Mouse (Mus musculus) WW6 (cell line): ENCODE results near the gene Zap70.
A peak's percentile ranks its signal among the peaks of the same experiment; 100 is the strongest.
"Not testable (repeated sequence)": the region's sequence is repeated elsewhere in the genome, so short reads cannot be mapped to it uniquely, and the experiment has no call there.

Experiments used
- DNase-seq: peaks from one replicate; pipeline ENCODE4 v3.0.0-alpha.2; 2013; ENCODE audit warnings: low read depth, low spot score

The Zap70 gene

DNA sequence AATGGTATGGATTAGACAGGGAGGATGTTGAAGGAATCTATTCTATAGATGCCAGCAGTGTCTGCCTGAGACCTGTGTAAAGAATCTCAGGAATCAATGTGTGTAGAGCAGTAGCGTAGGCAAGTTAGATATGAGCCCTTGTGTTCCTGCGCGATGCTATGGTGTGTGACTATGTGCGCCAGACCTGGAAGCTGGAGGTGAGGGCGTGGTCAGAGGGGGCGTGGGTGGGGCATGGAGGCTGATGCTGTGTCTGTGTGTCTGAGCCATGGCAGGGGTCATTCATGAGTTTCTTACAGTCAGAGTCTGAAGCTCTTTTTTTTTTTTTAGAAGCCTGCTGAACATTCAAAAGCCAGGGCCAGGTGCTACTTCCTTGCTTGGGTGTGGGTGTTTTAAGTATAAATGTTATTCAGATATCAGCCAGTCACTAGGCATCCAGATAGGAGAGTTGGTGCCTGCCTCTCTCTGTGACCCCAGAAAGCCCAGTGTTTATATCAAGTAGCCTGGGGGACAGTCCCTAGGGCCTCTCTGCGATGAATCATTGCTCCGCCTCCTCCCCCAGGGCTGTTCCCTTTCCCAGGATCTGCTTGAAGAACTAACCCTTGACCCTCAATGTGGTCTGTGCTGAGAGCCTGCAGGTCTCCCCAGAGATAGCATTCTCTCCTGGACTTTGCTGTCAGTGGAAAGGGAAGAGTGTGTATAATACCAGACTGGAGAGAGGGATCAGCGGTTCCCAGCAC is 10.8 kb downstream of the Zap70 start:
- no peak for DNase-seq

DNA sequence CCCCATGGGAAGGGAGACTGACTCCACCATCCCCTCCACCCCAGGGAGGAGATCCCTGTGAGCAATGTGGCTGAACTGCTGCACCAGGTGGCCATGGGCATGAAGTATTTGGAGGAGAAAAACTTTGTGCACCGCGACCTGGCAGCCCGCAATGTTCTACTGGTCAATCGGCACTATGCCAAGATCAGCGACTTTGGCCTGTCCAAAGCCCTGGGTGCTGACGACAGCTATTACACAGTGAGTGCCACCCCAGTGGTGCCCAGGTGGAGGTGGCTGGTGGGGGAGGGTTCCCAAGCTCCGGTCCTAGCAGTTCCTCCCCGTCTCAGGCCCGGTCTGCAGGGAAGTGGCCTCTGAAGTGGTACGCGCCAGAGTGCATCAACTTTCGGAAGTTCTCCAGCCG is 19.2 kb downstream of the Zap70 start:
- DNase-seq: no peak

DNA sequence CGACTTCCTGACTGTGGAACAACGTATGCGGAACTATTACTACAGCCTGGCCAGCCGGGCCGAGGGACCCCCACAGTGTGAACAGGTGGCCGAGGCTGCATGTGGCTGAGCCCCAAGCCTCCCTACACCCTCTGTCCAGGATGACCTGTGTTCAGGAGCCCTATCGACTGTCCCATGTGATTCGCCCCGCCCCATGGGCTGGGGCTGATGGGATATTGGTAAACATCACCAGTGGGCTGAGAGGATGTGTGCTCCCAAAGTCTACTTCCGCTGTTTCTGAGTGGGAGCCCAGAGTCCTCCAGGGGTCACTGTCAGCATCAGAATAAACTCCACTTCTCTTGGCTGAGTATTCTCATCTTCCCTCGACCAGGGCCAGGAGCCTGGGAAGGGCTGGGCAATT is 20.9 kb downstream of the Zap70 start:
- no peak for DNase-seq

DNA sequence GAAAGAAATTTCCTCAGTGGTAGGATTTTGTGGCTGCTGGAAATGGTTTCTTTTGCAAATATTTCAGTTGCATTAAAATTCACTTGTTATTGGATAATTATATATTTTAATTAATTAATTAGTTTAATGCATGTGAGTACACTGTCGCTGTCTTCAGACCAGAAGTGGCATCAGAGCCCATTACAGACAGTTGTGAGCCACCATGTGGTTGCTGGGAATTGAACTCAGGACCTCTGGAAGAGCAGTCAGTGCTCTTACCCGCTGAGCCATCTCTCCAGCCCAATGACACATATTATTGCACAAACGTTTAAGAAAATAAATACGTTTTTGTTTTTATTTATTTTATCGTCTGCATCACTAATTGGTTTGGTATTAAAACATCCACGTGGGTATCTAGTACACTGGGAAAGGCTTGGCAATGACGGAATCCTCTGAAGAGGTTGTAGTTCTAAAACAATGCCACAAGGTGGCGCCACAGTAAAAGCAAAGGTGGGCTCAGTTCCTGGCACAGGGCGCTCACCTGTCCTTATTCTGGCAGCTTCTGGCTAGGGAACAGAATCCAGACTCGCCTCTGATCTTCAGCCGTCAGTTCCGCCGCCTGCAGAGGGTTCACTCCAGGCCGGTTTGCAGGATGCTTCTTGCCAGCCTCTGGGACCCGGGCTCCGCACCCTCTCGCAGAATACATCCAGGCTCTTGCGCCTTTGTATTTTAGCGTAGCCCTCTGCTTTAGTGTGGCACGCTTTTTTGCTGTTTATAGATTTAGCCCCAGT is 23.0 kb downstream of the Zap70 start:
- peak; percentile 72 for DNase-seq

DNA sequence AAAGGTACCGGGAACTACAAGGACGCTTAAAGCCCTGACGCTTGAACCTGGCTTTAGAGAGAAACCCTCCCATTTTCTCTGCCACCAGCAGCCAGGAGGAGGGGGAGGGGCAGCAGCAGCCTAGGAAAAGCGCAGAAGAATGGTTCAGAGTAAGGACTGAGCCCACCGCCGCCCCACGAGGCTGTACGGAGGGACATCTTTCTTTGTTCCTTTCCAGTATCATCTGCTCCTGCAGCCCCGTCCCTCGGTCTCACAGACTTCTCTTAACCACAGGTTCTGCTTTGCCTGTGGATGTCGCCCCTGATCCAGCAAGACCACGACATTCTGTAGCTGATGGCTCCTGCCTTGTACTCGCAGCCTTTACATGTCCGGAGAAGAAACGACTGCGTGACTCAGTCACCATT is 23.6 kb downstream of the Zap70 start:
- no peak for DNase-seq

DNA sequence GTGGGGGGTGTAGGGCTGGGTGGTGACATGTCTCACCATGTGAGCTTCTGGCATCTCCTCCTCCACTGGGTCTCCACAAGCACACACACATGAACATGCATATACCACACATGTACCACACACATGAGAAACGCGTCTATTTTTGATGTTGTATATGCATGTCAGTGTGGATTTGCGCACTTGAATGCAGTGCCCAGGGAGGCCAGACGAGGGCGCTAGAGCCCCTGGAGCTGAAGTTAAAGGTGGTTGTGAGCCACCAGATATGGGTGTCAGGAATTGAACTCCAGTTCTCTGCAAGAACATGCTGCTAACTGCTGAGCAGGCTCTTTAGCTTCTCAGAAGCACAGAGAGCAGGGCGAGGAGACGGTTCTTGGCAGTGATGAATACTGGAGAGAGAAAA is 24.8 kb downstream of the Zap70 start:
- DNase-seq: no peak

DNA sequence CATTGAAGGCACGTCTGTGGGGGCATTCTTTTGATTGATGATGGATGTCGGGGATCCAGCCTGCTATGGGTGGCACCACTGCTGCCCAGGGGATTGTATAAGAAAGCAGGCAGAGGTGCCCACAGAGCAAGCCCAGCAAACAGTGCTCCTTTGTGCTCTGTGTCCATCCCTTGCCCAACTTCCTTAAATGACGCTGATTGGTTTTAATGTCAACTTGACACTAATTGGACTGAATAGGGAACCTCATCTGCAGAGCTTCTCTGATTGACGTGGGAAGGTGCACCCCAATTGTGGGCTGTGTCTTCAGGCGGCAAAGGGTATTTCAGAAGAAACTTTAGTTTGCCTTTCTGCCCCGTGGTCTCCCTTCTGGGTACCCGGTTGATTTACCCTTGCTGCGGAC is 27.8 kb downstream of the Zap70 start:
- DNase-seq: no peak

DNA sequence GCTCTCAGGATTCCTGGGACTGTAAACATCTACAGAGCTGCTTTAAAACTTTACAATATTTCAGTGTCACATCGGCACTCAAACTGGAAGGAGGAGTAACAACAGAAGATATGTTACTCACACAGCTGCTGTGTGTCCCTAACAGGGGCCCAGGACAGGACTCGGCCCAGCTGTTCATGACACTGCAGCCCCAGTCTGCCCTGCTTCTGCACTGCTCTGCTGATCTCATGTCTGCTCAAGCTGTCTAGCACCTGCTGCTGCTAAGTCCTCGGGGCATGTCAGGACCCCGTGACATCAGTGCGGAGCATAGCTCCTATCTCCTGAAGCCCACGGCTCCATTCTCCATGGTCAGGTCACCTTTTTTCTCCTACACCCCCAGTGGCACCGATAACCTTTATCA is 35.1 kb downstream of the Zap70 start:
- DNase-seq: no peak

DNA sequence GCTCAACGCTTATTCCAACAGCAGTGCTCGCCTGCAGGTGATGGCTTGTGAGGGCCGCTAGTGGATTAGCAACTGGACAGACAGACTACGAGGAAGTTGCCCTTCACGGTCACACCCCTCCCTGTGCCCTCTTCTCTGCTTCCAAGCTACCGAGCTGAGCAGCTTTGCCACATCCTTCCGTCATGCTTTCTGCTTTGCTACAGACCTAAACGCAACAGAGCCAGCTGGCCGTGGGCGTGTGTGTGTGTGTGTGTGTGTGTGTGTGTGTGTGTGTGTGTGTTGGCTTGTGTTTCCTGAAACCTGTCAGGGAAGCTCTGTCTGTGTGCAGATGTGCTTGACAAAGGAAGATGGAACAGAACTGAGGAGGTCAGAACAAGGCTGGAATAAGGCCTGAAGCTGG is 35.9 kb downstream of the Zap70 start:
- no peak for DNase-seq

DNA sequence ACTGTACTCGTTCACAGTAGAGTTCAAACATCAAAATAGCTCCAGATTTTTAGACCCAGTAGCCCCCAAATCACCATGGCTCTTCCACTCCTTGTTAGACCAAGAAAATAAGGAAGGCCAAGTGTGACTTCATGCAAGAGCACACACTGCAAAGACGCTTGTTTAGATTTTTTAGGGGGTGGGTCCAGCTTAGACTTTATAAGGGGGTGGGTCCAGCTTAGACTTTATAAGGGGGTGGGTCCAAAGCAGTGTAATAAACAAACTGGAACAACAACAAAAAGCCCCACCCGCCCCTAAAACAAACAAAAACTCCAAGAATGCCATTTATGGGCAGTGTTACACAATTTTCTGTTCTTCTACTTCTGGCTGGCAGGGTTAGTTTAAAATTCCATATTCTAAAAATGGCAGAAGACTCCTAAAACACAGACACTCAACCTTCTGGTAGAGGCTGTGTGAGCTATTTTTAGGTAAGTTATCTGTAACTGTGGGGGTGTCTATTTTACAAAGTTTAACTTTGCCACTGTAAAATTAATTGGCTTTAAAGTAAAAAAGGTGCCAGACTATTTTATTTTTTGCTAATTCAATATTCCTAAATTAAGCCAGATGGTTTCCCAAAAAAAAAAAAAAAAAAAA is 38.9 kb downstream of the Zap70 start:
- DNase-seq: no peak

DNA sequence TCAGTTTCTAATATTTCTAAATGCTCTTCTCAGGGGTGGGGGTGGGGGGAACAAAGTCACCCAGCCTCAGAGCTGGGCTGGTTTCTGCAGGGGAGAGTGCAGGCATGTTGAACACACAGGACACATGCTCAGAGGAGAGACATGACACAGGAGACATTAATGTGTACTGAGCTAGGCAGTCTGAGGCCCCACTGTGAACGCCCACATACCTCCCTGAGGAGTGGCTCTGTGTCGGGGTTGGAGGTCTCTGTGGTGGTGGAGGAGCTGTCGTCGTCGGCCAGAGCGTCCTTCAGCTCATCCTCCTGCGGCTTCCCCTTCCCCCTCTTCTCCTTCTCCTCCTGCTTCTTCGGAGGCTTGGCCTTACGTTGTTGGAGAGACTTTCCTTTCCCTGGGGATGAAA is 42.7 kb downstream of the Zap70 start:
- no peak for DNase-seq

DNA sequence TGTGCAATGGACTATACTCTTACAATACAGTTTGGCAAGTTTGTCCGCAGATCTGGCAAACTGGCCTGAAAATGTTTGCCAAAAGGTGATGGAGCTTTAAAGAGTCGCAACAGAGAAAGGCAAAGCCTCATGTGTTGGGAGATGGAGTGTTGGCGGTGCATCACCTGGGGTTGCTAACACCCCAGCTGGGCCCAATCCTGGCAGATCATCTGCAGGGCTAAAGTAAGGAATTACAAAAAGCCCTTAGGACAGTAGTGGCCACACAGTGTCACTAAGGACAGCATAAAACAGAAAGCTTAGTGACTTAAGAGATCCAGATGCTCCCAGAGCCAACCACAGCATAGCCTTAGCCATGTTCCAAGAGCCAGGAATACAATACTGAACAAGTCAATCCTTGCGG is 43.2 kb downstream of the Zap70 start:
- DNase-seq: no peak

DNA sequence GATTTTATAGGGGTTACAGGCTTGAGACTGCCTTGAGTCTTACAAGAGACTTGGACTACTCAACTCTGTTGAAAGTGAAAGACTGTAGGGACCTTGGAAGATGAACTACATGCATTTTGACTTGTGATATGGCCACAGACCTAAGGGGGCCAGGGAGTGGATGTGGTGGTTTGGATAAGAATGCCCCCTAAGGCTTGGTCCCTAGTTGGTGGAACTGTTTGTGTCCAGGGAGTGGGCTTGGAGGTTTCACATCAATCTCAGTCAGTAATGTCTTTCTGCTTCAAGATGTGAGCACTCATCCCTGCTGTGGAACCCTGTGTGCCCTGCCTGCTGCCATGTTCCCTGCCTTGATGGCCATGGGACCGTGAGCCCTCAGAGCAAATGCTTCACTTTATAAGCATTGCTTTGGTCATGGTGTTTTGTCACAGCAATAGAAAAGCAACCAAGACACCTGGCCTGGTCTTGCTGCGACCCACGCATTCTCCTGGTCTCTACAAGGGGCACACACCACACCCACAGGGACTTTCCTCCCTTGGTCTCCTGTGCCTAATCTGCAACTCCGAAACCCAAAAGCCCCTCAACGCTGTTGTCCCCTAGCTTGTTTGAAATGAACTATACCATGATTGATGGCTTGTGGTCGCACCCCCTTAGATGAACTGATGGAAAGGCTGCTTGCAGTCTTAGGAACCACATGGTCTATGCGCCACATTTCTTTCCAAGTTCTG is 44.7 kb downstream of the Zap70 start:
- DNase-seq: no peak

DNA sequence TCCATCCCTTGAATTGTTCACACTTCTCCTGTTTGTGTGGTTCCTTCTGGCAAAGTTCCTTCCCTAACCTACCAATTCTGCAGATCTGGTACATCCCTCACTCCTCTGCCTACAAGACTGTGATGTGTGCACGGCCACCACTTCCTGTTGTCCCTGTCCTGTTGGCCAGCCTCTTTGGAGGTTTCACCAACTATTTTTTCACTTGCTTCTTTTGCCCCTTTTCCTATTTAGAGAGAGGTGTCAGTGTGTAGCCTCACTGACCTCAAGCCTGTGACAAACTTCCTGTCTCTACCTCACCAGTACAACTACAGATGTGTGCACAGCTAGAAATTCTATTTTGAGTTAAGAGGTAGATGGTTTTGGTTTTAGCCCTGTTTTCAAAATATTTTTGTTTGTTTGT is 45.5 kb downstream of the Zap70 start:
- DNase-seq: no peak

DNA sequence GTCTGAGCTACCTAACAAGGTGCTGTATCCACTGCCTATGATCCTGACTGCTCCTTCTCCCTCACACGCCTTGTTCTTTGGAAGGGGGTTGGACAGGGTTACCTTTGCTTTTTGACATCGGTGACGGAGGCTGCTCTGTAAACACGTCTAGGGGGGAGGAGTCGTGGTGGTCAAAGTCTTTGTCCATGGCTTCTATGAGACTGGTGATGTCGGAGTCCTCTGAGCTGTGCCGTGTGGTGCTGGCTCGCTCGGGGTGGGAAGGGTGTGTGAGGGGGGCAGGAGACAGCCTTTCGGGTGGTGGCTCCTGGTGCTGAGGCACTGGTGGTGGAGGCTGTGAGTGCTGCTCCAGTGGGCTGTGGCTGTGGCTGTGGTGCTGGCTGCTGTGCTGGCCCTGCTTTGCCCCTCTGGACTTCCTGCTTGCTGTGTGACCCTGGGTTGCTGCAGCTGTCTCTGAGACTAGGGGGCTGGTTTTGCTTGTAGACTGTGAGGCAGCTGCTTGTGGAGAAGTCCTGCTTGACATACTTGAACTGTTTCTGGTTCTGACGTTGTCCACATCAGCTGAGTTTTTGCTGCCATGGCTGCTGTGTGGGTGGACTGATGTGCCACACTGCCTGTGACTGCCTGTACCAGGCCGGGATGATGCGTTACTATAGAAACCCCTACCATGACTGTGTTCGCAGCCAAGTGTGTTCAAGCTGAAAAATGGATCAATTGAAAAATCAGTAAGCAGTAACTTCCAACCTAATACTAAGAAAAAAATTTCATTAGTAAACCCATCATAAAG is 46.4 kb downstream of the Zap70 start:
- no peak for DNase-seq

DNA sequence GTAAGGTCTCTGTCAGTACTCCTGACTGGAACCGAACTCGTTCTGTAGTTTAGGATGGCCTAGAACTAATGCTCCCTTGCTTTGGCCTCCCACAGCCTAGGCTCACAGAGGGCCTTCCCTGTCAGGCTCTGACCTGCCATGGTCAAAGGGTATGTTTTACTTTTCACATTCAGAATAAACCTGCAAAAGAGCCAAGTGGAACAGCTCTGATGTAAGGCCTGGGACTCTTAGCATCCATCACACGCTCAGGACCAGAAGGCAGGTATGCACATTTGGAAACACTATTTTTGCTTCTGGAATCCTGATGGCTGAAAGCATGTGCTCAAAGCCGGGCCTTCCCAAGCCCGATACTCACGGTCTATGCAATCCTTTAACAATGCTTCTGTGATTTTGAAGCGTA is 50.2 kb downstream of the Zap70 start:
- DNase-seq: no peak

DNA sequence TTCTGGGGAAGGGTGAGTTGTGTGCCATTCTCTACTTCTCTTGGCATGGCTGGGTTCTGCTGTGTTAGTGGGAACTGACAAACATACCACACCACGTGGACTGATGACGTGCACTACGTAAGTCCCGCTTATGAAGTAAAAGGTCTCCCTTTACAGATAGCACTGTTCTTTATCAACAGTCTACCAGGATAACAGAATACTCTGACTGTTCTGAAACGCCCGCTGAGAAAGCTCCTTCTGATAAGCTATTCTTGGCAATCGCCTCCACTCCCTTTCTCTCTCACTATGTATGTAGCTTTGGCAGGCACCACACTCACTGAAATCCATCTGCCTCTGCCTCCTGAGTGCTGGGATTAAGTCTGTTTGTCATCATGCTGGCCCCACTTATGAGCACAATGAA is 51.8 kb downstream of the Zap70 start:
- DNase-seq: no peak

DNA sequence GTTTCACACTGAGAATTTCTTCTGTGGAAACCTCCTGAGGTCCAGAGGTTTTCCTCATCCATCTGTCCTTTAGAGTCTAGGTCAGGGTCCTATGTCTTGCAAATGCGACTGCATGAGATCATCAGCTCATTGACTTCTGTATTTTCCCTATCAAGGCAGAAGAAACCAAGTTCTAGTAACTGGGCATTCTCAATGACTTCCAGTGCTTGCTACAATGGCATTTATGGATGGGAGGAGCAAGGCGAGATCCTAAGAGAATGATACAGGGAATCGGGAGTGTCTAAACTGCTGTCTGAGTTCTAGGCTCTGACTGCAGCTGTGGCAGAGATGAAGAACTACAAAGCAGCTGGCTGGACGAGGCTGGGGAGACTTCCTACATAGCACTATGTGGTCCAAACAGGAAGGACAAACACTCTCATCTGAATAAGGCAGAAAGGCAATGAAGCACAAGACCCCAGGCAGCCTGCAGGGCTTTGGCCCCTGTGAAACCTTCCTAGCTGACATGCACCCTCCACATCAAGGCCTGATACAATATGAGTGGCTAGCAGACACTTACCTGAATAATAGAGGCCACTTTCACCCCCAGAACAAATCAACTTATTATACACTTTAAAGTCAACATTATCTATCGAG is 52.8 kb downstream of the Zap70 start:
- no peak for DNase-seq

DNA sequence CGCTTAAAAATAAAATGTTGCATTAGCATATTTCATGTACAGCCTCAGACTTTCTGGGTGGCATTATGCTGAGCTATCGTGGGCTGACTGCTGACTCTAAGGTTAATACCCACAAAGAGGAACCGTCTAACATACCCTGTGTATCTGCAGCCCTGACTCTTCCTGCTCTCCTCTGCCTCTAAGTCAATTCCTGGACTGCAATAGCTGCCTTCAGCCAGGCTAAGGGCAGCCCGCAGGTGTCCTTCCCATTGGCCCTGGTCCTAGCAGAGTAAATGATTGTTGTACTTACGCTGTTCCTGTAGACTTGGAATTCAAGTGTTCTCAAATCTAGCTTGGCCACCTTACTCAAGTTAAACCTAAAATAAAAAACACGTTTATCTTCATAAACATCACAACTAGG is 53.6 kb downstream of the Zap70 start:
- DNase-seq: no peak

DNA sequence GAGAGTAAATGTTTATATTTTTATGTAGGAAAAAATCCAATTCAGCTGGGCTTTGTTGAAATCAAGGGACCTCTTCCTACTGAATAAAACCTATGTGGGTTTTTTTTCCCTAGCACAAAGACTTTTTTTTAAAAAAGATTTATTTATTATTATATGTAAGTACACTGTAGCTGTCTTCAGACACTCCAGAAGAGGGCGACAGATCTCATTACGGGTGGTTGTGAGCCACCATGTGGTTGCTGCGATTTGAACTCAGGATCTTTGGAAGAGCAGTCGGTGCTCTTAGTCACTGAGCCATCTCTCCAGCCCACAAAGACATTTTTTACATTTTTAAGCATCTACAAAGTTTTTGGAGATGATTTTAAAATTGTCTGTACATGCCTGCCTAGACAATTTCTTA is 60.3 kb downstream of the Zap70 start:
- DNase-seq: not testable (repeated sequence)

DNA sequence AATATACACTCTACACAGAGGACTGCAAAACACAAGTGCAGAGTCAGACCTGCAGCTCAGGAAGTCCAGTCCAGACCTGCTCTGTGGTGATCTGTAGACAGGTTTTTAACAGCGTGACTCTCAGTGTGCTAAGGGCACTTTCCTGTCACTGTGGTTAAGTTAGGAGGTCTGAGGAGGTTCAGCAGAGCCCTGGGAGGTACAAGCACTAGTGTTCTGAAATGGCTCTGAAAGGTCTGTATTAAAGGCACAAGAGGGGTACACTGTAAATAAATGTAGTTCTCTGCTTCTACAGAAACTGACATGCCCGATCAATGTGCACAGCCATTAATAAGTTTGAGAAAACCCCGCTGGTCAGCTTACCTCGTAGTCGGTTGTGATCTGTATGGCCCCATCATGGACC is 62.8 kb downstream of the Zap70 start:
- no peak for DNase-seq
